Mouse (Mus musculus): Measurements from ENCODE around the gene Slc25a12. TPM values are rescaled to one million over a fixed set of nuclear protein-coding genes. Genes with fewer than 3 reads are reported as not detected.

Gene Slc25a12
- polyA plus RNA-seq, 1 experiment from 2014 or later = 32.5 TPM

GRCm38 (mm10) chr2:71323886-71324285 lies 43.7 kb downstream of the Slc25a12 start:
- ATAC-seq (ENCODE audit: low read depth) = no peak
- H3K9me3 ChIP-seq (ENCODE audit: control insufficient read depth, low read length) = no peaks in the 10 kb centered on the region
- H3K9ac ChIP-seq (ENCODE audit: low read length) = no peak overlapping the region
- no peak overlapping the region for H3K4me2 ChIP-seq (ENCODE audit: low read depth, low read length)
- H3K4me1 ChIP-seq (replicated peaks; ENCODE audit: control insufficient read depth, insufficient read depth, low read length) = 0 out of 2 replicates have a peak, but pooled peaks cover 2% of the 10 kb centered on the region
- WGBS = 78% methylated on average over 7 of the region's 7 CpGs
- H3K27me3 ChIP-seq (ENCODE audit: control insufficient read depth, insufficient read depth, low read depth, low read length) = no peaks in the 10 kb centered on the region
- no peaks in the 10 kb centered on the region for H3K36me3 ChIP-seq (ENCODE audit: control insufficient read depth, insufficient read depth, low read length)
- H3K27ac ChIP-seq (ENCODE audit: low read length) = no peak overlapping the region
- no peak overlapping the region for H3K4me3 ChIP-seq (ENCODE audit: low read length)

DNA sequence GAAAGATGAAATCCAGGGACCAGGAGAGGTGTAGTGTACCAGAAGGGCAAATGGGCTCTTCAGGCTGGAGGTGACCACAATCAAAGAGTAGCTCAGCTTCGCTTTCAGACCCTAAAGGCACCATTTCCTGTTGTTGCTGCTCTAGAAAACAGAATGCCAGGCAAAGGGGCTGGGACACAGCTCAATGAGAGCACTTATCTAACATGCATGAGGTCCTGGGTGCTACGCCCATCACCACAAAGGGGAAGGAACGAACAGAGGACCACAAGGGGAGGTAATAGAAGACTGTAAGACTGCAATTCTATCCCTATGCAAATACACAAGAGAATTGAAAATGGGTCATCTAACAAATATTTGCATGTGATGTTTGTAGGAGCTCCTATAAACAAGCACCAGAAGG lies 46.1 kb downstream of the Slc25a12 start:
- no peak overlapping the region for H3K4me3 ChIP-seq (ENCODE audit: low read length)
- no peak overlapping the region for H3K9ac ChIP-seq (ENCODE audit: low read length)
- no peak overlapping the region for H3K27ac ChIP-seq (ENCODE audit: low read length)
- no peaks in the 10 kb centered on the region for H3K27me3 ChIP-seq (ENCODE audit: control insufficient read depth, insufficient read depth, low read depth, low read length)
- peaks cover 2% of the 10 kb centered on the region; the same call in 1 of the 2 replicates for H3K36me3 ChIP-seq (ENCODE audit: control insufficient read depth, insufficient read depth, low read length)
- H3K4me1 ChIP-seq (replicated peaks; ENCODE audit: control insufficient read depth, insufficient read depth, low read length) = no peaks in the 10 kb centered on the region
- ATAC-seq (ENCODE audit: low read depth) = no peak
- no peak overlapping the region for H3K4me2 ChIP-seq (ENCODE audit: low read depth, low read length)
- H3K9me3 ChIP-seq (ENCODE audit: control insufficient read depth, low read length) = no peaks in the 10 kb centered on the region
- 90% methylated on average over 3 of the region's 3 CpGs for WGBS

DNA sequence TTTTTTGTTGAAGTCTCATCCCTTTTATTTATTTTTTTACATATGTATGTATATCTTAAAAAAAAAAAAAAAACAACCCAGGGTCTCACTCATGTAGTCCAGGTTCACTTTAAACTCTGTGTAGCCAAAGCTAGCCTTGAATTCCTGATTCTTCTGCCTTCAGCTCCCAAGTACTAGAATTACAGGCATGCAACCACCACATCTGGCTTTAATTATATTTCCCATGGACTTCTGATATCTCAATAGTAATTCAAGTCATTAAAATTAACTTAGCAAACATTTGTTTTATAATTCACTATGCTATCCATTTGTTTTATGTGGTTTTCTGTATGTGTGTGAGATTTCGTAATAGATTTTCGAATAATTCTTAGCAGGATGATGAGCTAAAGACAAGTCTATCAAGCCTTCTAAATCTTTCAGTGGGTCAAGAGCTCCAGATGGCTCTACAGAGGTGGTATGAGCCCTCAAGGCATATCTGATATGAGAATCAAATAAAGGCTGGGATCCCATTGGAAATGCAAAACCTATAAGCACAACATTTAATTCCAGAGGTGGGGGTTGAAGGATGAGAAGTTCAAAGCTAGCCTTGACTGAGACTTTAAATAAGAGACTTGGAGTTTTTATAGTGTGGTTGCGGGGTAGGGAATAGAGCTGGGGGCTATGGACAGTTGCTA lies 51.3 kb downstream of the Slc25a12 start:
- Histone ChIP-seq H3K27ac (ENCODE audit: low read length) (no peak overlapping the region), H3K4me3 (ENCODE audit: low read length) (no peak overlapping the region), H3K4me2 (ENCODE audit: low read depth, low read length) (no peak overlapping the region), H3K4me1 (replicated peaks; ENCODE audit: control insufficient read depth, insufficient read depth, low read length) (0 out of 2 replicates have a peak, but pooled peaks cover 3% of the 10 kb centered on the region), H3K27me3 (ENCODE audit: control insufficient read depth, insufficient read depth, low read depth, low read length) (no peaks in the 10 kb centered on the region), H3K9me3 (ENCODE audit: control insufficient read depth, low read length) (no peaks in the 10 kb centered on the region), H3K36me3 (ENCODE audit: control insufficient read depth, insufficient read depth, low read length) (peaks cover 2% of the 10 kb centered on the region), H3K9ac (ENCODE audit: low read length) (no peak overlapping the region)
- 84% methylated on average over 3 of the region's 3 CpGs for WGBS
- no peak for ATAC-seq (ENCODE audit: low read depth)

DNA sequence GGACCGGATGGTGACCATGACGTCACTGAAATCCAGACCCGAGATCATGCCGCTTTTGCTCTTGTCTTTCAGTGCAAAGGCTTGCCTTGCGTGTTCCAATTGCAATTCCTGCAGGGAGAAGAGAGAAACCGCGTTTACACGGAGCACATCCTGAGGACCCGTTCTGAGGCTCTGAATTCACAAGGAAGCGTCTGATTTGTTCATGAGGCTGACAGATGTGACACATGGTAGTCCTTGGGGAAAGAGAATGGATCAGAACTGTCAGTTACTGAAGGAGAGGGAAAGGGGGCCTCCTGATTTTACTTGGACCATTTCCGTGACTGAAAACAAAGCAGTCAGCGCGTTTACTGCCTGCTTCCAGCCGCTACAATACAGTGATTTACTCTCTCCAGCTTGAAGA lies 52.5 kb downstream of the Slc25a12 start:
- H3K9me3 ChIP-seq (ENCODE audit: control insufficient read depth, low read length) = no peaks in the 10 kb centered on the region
- no peak overlapping the region for H3K27ac ChIP-seq (ENCODE audit: low read length)
- H3K4me3 ChIP-seq (ENCODE audit: low read length) = 0 out of 2 replicates have a peak overlapping the region, but pooled peaks have one; percentile 5
- peak overlapping the region; percentile 13; the same call in 1 of the 2 replicates for H3K4me2 ChIP-seq (ENCODE audit: low read depth, low read length)
- no peak for ATAC-seq (ENCODE audit: low read depth)
- 0 out of 2 replicates have a peak, but pooled peaks cover 3% of the 10 kb centered on the region for H3K4me1 ChIP-seq (replicated peaks; ENCODE audit: control insufficient read depth, insufficient read depth, low read length)
- H3K36me3 ChIP-seq (ENCODE audit: control insufficient read depth, insufficient read depth, low read length) = peaks cover 2% of the 10 kb centered on the region
- WGBS = 59% methylated on average over 14 of the region's 14 CpGs
- no peaks in the 10 kb centered on the region for H3K27me3 ChIP-seq (ENCODE audit: control insufficient read depth, insufficient read depth, low read depth, low read length)
- no peak overlapping the region for H3K9ac ChIP-seq (ENCODE audit: low read length)

DNA sequence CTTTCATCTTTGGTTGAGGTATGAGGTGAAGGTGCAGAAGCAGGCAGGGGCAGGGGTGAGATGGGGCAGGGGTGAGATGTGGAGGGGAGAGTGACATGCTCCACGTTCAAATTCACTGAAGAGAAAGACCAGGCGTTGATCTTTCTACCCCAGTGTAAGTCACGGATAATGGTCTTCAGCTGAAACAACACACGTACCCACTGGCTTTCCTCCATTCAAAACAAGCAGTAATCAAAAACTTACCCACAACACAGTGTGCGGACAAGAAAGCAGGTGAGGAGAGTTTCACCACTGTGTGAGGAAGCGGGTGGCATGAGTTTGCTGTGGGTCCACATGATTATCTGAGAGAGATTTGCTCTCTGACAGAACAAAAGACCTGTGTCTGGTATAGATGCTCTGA lies 53.5 kb downstream of the Slc25a12 start:
- no peak overlapping the region for H3K4me3 ChIP-seq (ENCODE audit: low read length)
- WGBS = 79% methylated on average over 6 of the region's 6 CpGs
- no peak overlapping the region for H3K9ac ChIP-seq (ENCODE audit: low read length)
- no peak overlapping the region for H3K27ac ChIP-seq (ENCODE audit: low read length)
- H3K4me2 ChIP-seq (ENCODE audit: low read depth, low read length) = no peak overlapping the region
- no peaks in the 10 kb centered on the region for H3K9me3 ChIP-seq (ENCODE audit: control insufficient read depth, low read length)
- H3K36me3 ChIP-seq (ENCODE audit: control insufficient read depth, insufficient read depth, low read length) = peaks cover 2% of the 10 kb centered on the region
- 0 out of 2 replicates have a peak, but pooled peaks cover 3% of the 10 kb centered on the region for H3K4me1 ChIP-seq (replicated peaks; ENCODE audit: control insufficient read depth, insufficient read depth, low read length)
- ATAC-seq (ENCODE audit: low read depth) = no peak
- no peaks in the 10 kb centered on the region for H3K27me3 ChIP-seq (ENCODE audit: control insufficient read depth, insufficient read depth, low read depth, low read length)

- Histone ChIP-seq H3K4me1 (replicated peaks; ENCODE audit: control insufficient read depth, insufficient read depth, low read length) (0 out of 2 replicates have a peak, but pooled peaks cover 3% of the 10 kb centered on the region), H3K27ac (ENCODE audit: low read length) (no peak overlapping the region), H3K36me3 (ENCODE audit: control insufficient read depth, insufficient read depth, low read length) (peaks cover 2% of the 10 kb centered on the region; the same call in 1 of the 2 replicates), H3K9ac (ENCODE audit: low read length) (no peak overlapping the region), H3K4me2 (ENCODE audit: low read depth, low read length) (no peak overlapping the region), H3K4me3 (ENCODE audit: low read length) (no peak overlapping the region), H3K27me3 (ENCODE audit: control insufficient read depth, insufficient read depth, low read depth, low read length) (no peaks in the 10 kb centered on the region), H3K9me3 (ENCODE audit: control insufficient read depth, low read length) (no peaks in the 10 kb centered on the region)
- 53% methylated on average over 10 of the region's 10 CpGs for WGBS
- no peak for ATAC-seq (ENCODE audit: low read depth)
These were observed 55.5 kb downstream of the Slc25a12 start for GRCm38 (mm10) chr2:71312067-71312466.

DNA sequence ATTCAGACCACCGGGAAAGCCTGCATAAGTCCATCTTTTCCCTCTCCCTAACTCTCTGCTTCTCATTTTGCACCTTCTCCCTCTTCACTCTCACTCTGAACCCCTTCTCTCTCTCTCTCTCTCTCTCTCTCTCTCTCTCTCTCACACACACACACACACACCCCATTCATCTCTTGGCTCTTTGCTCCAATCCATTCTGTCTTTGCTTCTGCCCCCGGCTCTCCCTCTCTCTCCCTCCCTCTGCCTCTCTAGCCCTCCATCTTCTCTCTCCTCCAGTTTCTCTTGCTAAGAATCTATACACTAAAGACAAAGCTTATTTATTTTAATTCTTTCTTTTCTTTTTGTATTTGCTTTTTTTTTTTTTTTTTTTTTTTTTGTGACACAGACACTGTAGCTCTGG lies 57.8 kb downstream of the Slc25a12 start:
- H3K9ac ChIP-seq (ENCODE audit: low read length) = no peak overlapping the region
- ATAC-seq (ENCODE audit: low read depth) = no peak
- peaks cover 4% of the 10 kb centered on the region; the same call in 1 of the 2 replicates for H3K36me3 ChIP-seq (ENCODE audit: control insufficient read depth, insufficient read depth, low read length)
- H3K27me3 ChIP-seq (ENCODE audit: control insufficient read depth, insufficient read depth, low read depth, low read length) = no peaks in the 10 kb centered on the region
- 57% methylated on average over 2 of the region's 2 CpGs for WGBS
- no peak overlapping the region for H3K4me3 ChIP-seq (ENCODE audit: low read length)
- H3K9me3 ChIP-seq (ENCODE audit: control insufficient read depth, low read length) = no peaks in the 10 kb centered on the region
- no peak overlapping the region for H3K27ac ChIP-seq (ENCODE audit: low read length)
- no peak overlapping the region for H3K4me2 ChIP-seq (ENCODE audit: low read depth, low read length)
- peaks cover 10% of the 10 kb centered on the region for H3K4me1 ChIP-seq (replicated peaks; ENCODE audit: control insufficient read depth, insufficient read depth, low read length)

DNA sequence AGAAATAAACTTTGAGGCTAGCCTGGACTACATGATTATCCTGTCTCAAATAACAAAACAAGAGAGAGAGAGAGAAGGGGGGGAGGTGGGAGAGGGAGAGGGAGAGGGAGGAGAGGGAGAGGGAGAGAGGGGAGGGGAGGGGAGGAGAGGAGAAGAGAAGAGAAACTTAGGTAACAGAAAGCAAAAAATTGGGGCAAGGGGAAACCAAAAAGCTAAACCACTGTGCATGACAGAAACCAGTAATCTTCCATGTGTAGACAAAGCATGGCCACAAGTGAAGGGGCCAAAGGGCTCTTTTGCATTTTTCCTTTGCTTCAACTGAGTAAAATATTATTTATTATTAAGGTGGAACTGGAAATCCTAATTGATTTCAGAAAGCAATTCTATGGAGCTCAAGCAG lies 61.2 kb downstream of the Slc25a12 start:
- ATAC-seq (ENCODE audit: low read depth) = no peak
- Histone ChIP-seq H3K36me3 (ENCODE audit: control insufficient read depth, insufficient read depth, low read length) (0 out of 2 replicates have a peak, but pooled peaks cover 4% of the 10 kb centered on the region), H3K9me3 (ENCODE audit: control insufficient read depth, low read length) (no peaks in the 10 kb centered on the region), H3K9ac (ENCODE audit: low read length) (no peak overlapping the region), H3K4me3 (ENCODE audit: low read length) (no peak overlapping the region), H3K4me1 (replicated peaks; ENCODE audit: control insufficient read depth, insufficient read depth, low read length) (peaks cover 18% of the 10 kb centered on the region), H3K27me3 (ENCODE audit: control insufficient read depth, insufficient read depth, low read depth, low read length) (no peaks in the 10 kb centered on the region), H3K4me2 (ENCODE audit: low read depth, low read length) (no peak overlapping the region), H3K27ac (ENCODE audit: low read length) (no peak overlapping the region)

GRCm38 (mm10) chr2:71304821-71305220 lies 62.7 kb downstream of the Slc25a12 start:
- 30% methylated on average over 3 of the region's 3 CpGs for WGBS
- H3K9ac ChIP-seq (ENCODE audit: low read length) = no peak overlapping the region
- 0 out of 2 replicates have a peak, but pooled peaks cover 4% of the 10 kb centered on the region for H3K36me3 ChIP-seq (ENCODE audit: control insufficient read depth, insufficient read depth, low read length)
- H3K4me1 ChIP-seq (replicated peaks; ENCODE audit: control insufficient read depth, insufficient read depth, low read length) = peaks cover 18% of the 10 kb centered on the region
- H3K4me2 ChIP-seq (ENCODE audit: low read depth, low read length) = no peak overlapping the region
- H3K27me3 ChIP-seq (ENCODE audit: control insufficient read depth, insufficient read depth, low read depth, low read length) = no peaks in the 10 kb centered on the region
- H3K27ac ChIP-seq (ENCODE audit: low read length) = peak overlapping the region; percentile 31
- no peaks in the 10 kb centered on the region for H3K9me3 ChIP-seq (ENCODE audit: control insufficient read depth, low read length)
- peak; percentile 70; the same call in 1 of the 2 replicates for ATAC-seq (ENCODE audit: low read depth)
- no peak overlapping the region for H3K4me3 ChIP-seq (ENCODE audit: low read length)
